In the genomic region with DNA sequence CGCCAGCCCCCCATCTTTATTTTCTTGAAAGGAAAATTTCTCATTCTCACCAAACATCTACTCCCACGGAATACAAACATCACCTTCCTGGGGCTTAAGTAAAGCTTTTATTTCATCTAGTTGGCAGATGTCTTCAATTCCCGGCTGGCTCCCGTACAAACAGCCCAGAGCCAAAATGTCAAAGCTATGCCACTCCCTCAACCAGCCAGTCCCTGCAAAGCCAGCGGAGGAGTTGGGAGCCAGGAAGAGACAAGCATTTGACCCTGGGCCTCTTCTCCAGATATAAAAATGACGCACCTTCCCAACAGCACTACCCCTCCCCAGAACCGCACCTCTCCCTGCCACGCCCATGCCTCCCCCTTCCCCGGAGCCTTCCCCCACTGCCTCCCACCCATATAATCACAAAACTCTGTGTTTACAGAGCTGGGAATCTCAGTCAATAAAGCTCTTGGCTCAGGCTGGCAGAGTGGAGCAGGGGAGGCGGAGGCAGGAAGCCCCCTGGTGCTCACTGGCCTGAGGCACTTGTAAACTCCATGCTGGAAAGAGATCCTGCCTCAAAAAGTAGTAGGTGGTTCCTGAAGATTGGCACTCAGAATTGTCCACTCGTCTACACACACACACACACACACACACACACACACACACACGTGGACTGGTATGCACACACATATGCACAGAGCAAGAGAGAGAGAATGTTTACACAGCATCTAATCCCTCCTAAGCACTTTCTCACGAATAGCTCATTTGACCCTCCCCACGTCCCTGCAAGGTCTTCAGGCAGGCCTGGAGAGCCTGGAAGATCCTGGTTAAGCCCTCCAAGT, we compare ENCODE assay signal across 11 mouse cellular contexts.
DNase-seq lines count a peak whose midpoint lies in the region; ATAC-seq lines count a peak whose summit lies in the region.
"Had no signal": no experiment of that assay in that cellular context is flagged by ENCODE, and none has a peak within 500 bp of the region (broad histone marks: within the 10 kb centered on the region; RNA-seq: fewer than 3 reads in every experiment).

No protein-coding gene starts in this region.

- H3K27me3 ChIP-seq in heart, embryonic 12.5 days (replicated peaks) = no peaks in the 10 kb centered on the region
- H3K27me3 ChIP-seq in stomach, embryonic 16.5 days (ENCODE audit: control insufficient read depth, insufficient read depth, low read length) = no peaks in the 10 kb centered on the region
- H3K27me3 ChIP-seq: liver, embryonic 13.5 days had no signal

- no peak overlapping the region for H3K4me2 ChIP-seq in heart, embryonic 12.5 days
- H3K4me2 ChIP-seq in stomach, embryonic 16.5 days (ENCODE audit: low read depth, low read length) = no peak overlapping the region
- H3K4me2 ChIP-seq: liver, embryonic 13.5 days had no signal

- intact Hi-C loops in gastrocnemius, postnatal 14 days (cut with DNase I; ENCODE audit: low total_unique reads) = no loop called here

- no peaks in the 10 kb centered on the region for H3K36me3 ChIP-seq in heart, embryonic 12.5 days
- no peaks in the 10 kb centered on the region for H3K36me3 ChIP-seq in stomach, embryonic 16.5 days (ENCODE audit: control insufficient read depth, insufficient read depth, low read length)
- H3K36me3 ChIP-seq: liver, embryonic 13.5 days had no signal

- H3K9ac ChIP-seq in heart, embryonic 12.5 days = no peak overlapping the region
- no peak overlapping the region for H3K9ac ChIP-seq in stomach, embryonic 16.5 days (ENCODE audit: low read length)
- H3K9ac ChIP-seq: liver, embryonic 13.5 days had no signal

- no peak overlapping the region for H3K4me3 ChIP-seq in heart, embryonic 12.5 days
- H3K4me3 ChIP-seq in stomach, embryonic 16.5 days (replicated peaks; ENCODE audit: low read length) = no peak overlapping the region
- H3K4me3 ChIP-seq: liver, embryonic 13.5 days had no signal

- no peaks in the 10 kb centered on the region for H3K4me1 ChIP-seq in heart, embryonic 12.5 days (replicated peaks)
- 0 out of 2 replicates have a peak, but pooled peaks cover 4% of the 10 kb centered on the region for H3K4me1 ChIP-seq in stomach, embryonic 16.5 days (ENCODE audit: control insufficient read depth, insufficient read depth, low read length)
- H3K4me1 ChIP-seq: liver, embryonic 13.5 days had no signal

- WGBS in heart, embryonic 12.5 days = 67% methylated on average over 14 of the region's 14 CpGs
- WGBS in stomach, embryonic 16.5 days = 31% methylated on average over 14 of the region's 14 CpGs

- no peak for ATAC-seq in heart, embryonic 12.5 days (ENCODE audit: insufficient number of reproducible peaks, low FRiP score)
- peak; percentile 61; the same call in 1 of the 2 replicates for ATAC-seq in stomach, embryonic 16.5 days (ENCODE audit: insufficient read depth, low FRiP score)
- ATAC-seq: activated CD4-positive, CD25-positive, alpha-beta regulatory T cell, adult 4 months had no signal

- no peak overlapping the region for H3K27ac ChIP-seq in heart, embryonic 12.5 days (ENCODE audit: poor library complexity, severe bottlenecking)
- peak overlapping the region; percentile 82 for H3K27ac ChIP-seq in stomach, embryonic 16.5 days (ENCODE audit: low read length)
- H3K27ac ChIP-seq: liver, embryonic 13.5 days had no signal

- peak; percentile 27 to 45 for DNase-seq in heart, adult 18-20 months
- DNase-seq in ovary, postnatal 36 days (ENCODE audit: low spot score) = peak; percentile 19
- no peak for DNase-seq in ovary, postnatal 10 days (ENCODE audit: low spot score)
- DNase-seq in gastrocnemius, postnatal 14 days = peak; percentile 23
- DNase-seq in natural killer cell, adult 2 months (ENCODE audit: low spot score in 2 of 2) = no peak
- no peak for DNase-seq in kidney, postnatal 25 days
- DNase-seq: liver, embryonic 13.5 days; right cerebral cortex, postnatal 14 days had no signal

- H3K9me3 ChIP-seq in heart, embryonic 12.5 days (replicated peaks) = no peaks in the 10 kb centered on the region
- H3K9me3 ChIP-seq in stomach, embryonic 16.5 days (replicated peaks; ENCODE audit: control insufficient read depth, low read length) = no peaks in the 10 kb centered on the region
- H3K9me3 ChIP-seq: liver, embryonic 13.5 days had no signal

Comparison
In these comparisons a context has a peak if more than half of its experiments do, and no peak if none do; other contexts are left out.
1. DNase-seq: peak in heart, adult 18-20 months (2 of 2), ovary, postnatal 36 days (single experiment) and gastrocnemius, postnatal 14 days (single experiment); none in ovary, postnatal 10 days (single experiment), natural killer cell, adult 2 months (0 of 2) and kidney, postnatal 25 days (0 of 2).